Mouse (Mus musculus) lung, postnatal 4 days (tissue): Measurements from ENCODE around the gene Gcdh.
"Not testable (repeated sequence)": the region's sequence is repeated elsewhere in the genome, so short reads cannot be mapped to it uniquely, and the experiment has no call there.

Experiments
- DNase-seq, 2 experiments: peaks; one replicate each; pipeline ENCODE4 v3.0.0; 2021

The Gcdh gene

GRCm38 (mm10) chr8:84909949-84910348, 16.2 kb upstream of the Gcdh start:
- DNase-seq: no peak

DNA sequence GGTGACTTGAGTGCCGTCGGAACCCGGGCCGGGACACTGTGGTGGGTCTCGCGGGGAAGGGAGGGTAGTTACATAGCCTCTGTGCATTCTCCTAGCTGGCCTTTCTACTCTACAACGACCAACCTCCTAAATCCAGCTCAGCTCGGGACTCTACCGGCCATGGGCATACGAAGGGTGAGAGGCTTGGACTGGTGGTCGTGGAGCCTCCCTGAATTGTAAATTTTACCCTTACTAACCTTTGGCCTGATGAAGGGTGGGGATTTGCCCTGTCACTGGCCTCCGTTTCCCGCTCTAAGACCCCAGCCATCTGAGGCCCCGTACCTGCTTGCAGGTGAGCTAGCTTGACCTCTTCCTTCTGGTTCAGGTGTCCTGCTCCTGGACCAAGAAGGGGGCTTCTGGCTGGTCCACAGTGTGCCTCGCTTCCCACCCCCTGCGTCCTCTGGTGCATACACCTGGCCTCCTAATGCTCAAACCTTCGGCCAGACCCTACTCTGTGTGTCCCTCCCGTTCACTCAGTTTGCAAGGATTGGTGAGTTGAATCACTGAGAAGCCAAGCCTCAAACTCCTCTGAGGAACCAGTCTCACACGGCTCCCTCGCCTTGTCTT, 15.5 kb upstream of the Gcdh start:
- DNase-seq: no peak

GRCm38 (mm10) chr8:84908421-84909161, 14.9 kb upstream of the Gcdh start, which contains the start of gene Dnase2a:
TSS of gene Dnase2a (plus strand) at chr8:84908560.
- DNase-seq: peak; percentile 96 to 97

- DNase-seq: not testable (repeated sequence)
Observed at GRCm38 (mm10) chr8:84907979-84908378, 14.3 kb upstream of the Gcdh start.

DNA sequence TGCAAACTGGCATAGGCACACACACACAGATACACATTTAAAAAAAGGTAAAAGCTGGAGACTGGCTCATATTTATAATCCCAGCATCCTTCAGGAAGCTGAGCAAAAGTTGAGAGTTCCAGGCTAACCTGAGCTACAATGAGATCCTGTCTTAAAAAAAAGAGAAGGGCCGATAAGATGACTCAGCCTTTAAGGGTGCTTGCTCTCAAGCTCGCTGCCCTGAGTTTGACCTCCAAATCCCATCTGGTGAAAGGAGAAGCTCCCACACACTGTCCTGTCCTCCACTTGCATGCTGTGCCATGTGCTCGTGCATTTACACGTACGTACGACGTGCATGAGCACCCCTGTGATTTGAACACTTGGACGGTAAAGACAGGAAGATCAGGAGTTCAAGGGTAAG, 13.8 kb upstream of the Gcdh start:
- no peak for DNase-seq

DNA sequence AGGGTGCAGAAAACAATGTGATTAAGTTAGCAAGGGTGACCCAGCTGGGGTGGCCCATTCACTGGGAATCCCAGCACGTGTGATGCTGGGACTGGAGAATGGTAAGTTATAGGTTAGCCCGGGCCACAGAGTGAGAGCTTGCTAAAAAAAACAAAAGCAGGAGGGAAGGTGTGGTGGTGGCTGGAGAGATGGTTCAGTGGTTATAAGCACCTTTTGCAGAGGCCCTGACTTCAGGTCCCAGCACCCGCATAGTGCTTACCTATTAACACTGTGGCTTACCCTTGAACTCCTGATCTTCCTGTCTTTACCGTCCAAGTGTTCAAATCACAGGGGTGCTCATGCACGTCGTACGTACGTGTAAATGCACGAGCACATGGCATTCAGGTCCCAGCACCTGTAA, 13.3 kb upstream of the Gcdh start:
- DNase-seq: no peak

DNA sequence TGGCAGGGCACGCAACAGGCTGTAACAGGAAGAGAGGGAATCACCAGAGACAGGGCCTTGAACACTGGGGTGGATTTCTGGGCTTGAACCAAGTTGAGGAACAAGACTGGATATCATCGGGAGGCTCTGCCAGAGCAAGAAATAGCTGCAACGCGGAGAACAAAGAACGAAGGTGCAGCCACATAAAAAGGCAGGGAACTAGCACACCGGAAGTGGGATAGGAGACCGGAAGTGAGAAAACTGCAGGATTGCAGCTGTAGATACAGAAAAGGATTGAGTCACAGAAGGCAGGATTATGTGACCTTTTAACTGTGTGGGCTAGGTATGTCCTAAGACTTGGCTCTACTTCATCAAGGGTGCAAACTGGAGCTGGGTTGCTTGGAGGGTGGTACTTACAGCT, 10.6 kb upstream of the Gcdh start:
- no peak for DNase-seq

DNA sequence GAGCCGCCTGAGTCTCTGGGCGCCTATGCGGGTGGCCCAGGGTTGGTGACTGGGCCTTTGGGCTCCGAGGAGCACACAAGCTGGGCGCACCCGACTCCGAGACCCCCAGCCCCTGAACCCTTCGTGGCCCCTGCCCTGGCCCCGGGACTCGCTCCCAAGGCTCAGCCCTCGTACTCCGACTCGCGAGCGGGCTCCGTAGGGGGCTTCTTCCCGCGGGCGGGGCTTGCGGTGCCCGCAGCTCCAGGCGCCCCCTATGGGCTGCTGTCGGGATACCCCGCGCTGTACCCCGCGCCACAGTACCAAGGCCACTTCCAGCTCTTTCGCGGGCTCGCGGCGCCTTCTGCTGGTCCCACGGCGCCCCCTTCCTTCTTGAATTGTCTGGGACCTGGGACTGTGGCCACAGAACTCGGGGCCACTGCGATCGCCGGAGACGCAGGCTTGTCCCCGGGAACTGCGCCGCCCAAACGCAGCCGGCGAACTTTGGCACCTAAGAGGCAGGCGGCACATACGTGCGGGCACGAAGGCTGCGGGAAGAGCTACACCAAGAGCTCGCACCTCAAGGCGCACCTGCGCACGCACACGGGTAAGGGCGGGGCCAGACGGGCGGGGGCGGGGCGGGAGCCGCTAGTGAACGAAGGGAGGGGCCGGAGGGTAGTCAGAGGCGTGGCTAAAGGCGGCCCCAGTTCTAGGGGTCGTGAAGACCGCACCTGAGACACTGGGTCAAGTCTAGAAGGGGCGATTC, 9.4 kb upstream of the Gcdh start:
- DNase-seq: peak; percentile 95

GRCm38 (mm10) chr8:84902367-84902919, 8.7 kb upstream of the Gcdh start:
- no peak for DNase-seq

GRCm38 (mm10) chr8:84901752-84902151, 8.0 kb upstream of the Gcdh start, which contains the start of gene Klf1:
TSS of gene Klf1 (plus strand) at chr8:84901928.
- DNase-seq: no peak

GRCm38 (mm10) chr8:84901071-84901470, 7.3 kb upstream of the Gcdh start:
- no peak for DNase-seq

GRCm38 (mm10) chr8:84895963-84896362, 2.2 kb upstream of the Gcdh start:
- no peak for DNase-seq

GRCm38 (mm10) chr8:84892993-84893708, 570 bp downstream of the Gcdh start:
- no peak for DNase-seq

DNA sequence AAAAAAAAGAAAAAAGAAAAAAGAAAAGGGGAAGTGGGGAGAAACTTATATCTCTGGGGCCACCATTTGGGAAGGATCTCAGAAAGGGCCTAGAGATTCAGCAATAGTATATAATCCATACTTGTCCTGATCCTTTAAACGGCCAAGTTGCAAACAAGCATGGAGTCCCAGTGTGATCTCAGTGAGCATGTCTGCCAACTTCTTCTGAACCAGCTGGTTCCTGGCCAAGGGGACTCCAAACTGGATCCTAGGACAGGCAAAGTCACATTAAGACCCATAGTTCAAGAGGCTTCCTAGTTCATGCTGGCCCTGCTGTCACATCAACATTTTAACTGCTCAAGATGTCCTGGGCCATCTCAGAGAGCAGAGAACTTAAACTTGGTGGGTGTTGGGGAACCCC, 4.6 kb downstream of the Gcdh start:
- DNase-seq: no peak

GRCm38 (mm10) chr8:84888280-84888679, 5.4 kb downstream of the Gcdh start:
- no peak for DNase-seq

GRCm38 (mm10) chr8:84884728-84885127, 9.0 kb downstream of the Gcdh start:
- DNase-seq: no peak

GRCm38 (mm10) chr8:84878915-84879314, 14.8 kb downstream of the Gcdh start:
- DNase-seq: no peak

GRCm38 (mm10) chr8:84877297-84878035, 16.3 kb downstream of the Gcdh start:
- DNase-seq: no peak

DNA sequence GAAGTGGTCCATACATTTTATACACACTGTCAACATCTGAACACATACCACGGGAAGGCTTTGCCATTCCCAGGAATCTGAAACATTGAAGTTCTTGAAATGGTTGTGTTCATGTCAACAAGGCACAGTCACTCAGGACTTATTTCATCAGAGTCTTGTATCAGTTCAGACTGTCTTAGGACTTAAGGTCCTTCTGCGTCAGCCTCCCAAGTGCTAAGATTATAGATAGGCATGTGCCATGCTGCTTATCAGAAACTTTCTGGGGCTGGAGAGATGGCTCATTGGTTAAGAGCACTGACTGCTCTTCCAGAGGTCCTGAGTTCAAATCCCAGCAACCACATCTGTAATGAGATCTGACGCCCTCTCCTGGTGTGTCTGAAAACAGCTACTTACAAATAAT, 19.4 kb downstream of the Gcdh start:
- no peak for DNase-seq

DNA sequence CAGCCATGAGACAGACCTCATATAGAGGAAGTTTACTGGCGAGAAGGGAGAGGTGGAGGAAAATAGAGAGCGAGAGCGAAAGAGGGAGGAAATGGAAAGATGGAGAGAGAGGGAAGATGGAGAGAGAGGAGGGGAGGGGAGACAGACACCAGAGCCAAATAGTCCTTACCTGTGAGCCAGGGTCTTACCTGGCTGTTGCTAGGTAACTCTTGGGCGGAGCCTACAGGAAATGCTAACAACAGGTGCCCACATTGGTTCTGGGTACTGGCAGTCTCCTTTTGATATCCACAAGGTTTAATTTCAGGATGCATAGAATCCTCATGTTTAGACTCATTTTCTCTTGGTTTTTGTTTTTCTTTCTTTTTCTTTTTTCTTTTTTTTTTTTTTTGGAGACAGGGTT, 20.7 kb downstream of the Gcdh start:
- DNase-seq: no peak

DNA sequence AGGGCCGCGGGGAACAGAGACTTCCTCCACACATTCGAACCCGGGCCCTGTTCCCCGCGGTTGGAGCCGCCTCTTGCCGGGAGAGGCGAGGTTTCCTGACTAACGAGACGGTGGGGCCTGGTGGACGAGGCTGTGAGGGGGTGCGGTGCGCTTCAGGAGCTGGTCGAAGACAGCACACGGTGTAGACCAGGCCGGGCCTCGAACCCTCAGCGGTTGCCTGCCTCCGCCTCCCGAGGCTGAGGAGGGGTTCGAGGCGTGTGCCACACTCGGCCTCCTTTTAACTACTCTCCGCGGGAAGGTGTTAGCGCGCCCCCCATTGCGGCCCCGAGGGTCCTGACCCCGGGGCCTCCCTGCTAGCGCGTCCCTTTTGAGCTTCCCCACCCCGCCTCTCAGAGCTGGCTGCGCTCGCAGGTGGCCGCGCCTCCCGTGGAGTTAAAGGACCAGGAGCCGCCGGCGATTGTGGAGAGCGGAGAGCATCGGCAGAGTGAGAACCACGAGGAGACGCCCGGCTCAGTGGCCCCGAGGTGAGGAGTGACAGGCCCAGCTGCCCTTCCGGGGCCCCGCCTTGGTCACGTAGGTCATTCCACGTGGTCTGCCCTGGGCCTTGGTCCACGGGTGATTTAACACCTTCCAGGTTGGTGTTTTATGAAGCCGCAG, 21.3 kb downstream of the Gcdh start:
- peak; percentile 48 to 56 for DNase-seq
